In the genomic region with DNA sequence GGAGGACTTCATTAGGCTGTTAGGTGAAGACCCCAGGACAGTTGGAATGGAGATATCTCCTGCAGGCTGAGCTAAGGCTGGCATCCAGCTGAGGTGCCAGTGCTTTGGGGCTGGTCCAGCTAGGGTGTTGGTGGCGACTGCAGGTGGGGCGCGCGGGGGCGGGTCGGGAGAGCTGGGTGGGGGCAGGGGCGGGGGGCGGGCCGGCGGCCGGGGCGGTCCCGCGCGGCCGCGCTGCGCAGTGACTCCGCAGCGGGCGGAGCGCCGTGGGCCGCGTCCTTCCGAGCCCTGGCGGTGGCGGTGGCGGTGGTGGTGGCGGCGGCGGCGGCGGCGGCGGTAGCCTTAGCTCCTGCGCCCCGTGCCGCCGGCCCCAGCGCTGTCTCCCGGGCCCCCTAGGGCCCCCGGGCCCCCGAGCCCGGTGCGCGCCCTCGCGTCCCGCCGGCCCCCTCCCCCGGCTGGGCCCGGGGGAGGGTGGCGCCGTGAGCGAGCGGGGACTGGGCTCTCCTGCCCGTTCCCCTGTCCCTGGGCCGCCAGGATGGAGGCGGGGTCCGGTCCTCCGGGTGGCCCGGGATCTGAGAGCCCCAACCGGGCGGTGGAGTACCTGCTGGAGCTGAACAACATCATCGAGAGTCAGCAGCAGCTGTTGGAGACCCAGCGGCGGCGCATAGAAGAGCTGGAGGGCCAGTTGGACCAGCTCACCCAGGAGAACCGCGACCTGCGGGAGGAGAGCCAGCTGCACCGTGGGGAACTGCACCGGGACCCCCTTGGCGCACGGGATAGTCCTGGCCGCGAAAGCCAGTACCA, we compare ENCODE assay signal across 8 mouse cellular contexts. TPM values are rescaled to one million over a fixed set of nuclear protein-coding genes. Genes with fewer than 3 reads are reported as not detected.
A peak's percentile ranks its signal among the peaks of the same experiment; 100 is the strongest.
DNase-seq lines count a peak whose midpoint lies in the region; ATAC-seq and TF ChIP-seq lines count a peak whose summit lies in the region.

A gene (plus strand): TSS at position 328 of the 801 bp plus-strand sequence.

- WGBS in embryonic facial prominence, embryonic 11.5 days = 11% methylated on average over 15 of the region's 78 CpGs
- 5% methylated on average over 26 of the region's 78 CpGs for WGBS in heart, embryonic 13.5 days
- WGBS in lung, embryonic 15.5 days = 0% methylated on average over 10 of the region's 78 CpGs

- H3K27me3 ChIP-seq in Patski = peaks cover 33% of the 10 kb centered on the region
- H3K27me3 ChIP-seq in embryonic facial prominence, embryonic 11.5 days (ENCODE audit: control insufficient read depth, insufficient read depth, low read length) = peaks cover 35% of the 10 kb centered on the region
- peaks cover 89% of the 10 kb centered on the region for H3K27me3 ChIP-seq in heart, embryonic 13.5 days (replicated peaks)
- H3K27me3 ChIP-seq in lung, embryonic 15.5 days = peaks cover 74% of the 10 kb centered on the region

- H3K4me1 ChIP-seq in embryonic facial prominence, embryonic 11.5 days (ENCODE audit: control insufficient read depth, insufficient read depth, low read length) = no peaks in the 10 kb centered on the region
- H3K4me1 ChIP-seq in heart, embryonic 13.5 days = peaks cover 28% of the 10 kb centered on the region
- H3K4me1 ChIP-seq in lung, embryonic 15.5 days = no peaks in the 10 kb centered on the region

- no peaks in the 10 kb centered on the region for H3K36me3 ChIP-seq in embryonic facial prominence, embryonic 11.5 days (replicated peaks; ENCODE audit: control insufficient read depth, insufficient read depth, low read depth, low read length)
- H3K36me3 ChIP-seq in heart, embryonic 13.5 days = no peaks in the 10 kb centered on the region
- H3K36me3 ChIP-seq in lung, embryonic 15.5 days = no peaks in the 10 kb centered on the region

- ATAC-seq in Patski = peak; percentile 49
- peak; percentile 57; the same call in 1 of the 2 replicates for ATAC-seq in embryonic facial prominence, embryonic 11.5 days (replicated peaks; ENCODE audit: insufficient number of reproducible peaks, low FRiP score, low TSS enrichment, low read depth)
- no peak for ATAC-seq in heart, embryonic 13.5 days (ENCODE audit: extremely low read depth, insufficient number of reproducible peaks, low FRiP score, low TSS enrichment)
- ATAC-seq in lung, embryonic 15.5 days (ENCODE audit: borderline replicate concordance, extremely low read depth, low FRiP score, low TSS enrichment) = peak; percentile 68

- H3K27ac ChIP-seq in embryonic facial prominence, embryonic 11.5 days (replicated peaks; ENCODE audit: low read depth, low read length) = no peak within 1 kb of the TSS
- H3K27ac ChIP-seq in heart, embryonic 13.5 days (replicated peaks) = no peak within 1 kb of the TSS
- no peak within 1 kb of the TSS for H3K27ac ChIP-seq in lung, embryonic 15.5 days

- H3K4me2 ChIP-seq in embryonic facial prominence, embryonic 11.5 days (ENCODE audit: low read depth, low read length) = peak within 1 kb of the TSS; percentile 84
- peak within 1 kb of the TSS; percentile 76 for H3K4me2 ChIP-seq in heart, embryonic 13.5 days
- H3K4me2 ChIP-seq in lung, embryonic 15.5 days = peak within 1 kb of the TSS; percentile 92

- H3K9ac ChIP-seq in embryonic facial prominence, embryonic 11.5 days (replicated peaks; ENCODE audit: low read length) = peak within 1 kb of the TSS; percentile 65
- peak within 1 kb of the TSS; percentile 84 for H3K9ac ChIP-seq in heart, embryonic 13.5 days
- peak within 1 kb of the TSS; percentile 60 for H3K9ac ChIP-seq in lung, embryonic 15.5 days

- peak; percentile 53 for DNase-seq in cerebellum, adult 11-12 months
- DNase-seq in cerebellum, adult 9-10 months = no peak
- DNase-seq in Patski (ENCODE audit: low read depth, low spot score) = no peak
- DNase-seq in embryonic facial prominence, embryonic 11.5 days (ENCODE audit: low spot score) = peak; percentile 21
- DNase-seq in kidney, postnatal 25 days = peak; percentile 29 to 59
- peak; percentile 40 for DNase-seq in retina, postnatal 1 day

- in situ Hi-C loops in Patski (cut with MboI; ENCODE audit: low pct_unique_long_range_greater_than_20kb) = no loop called here

- no peaks in the 10 kb centered on the region for H3K9me3 ChIP-seq in embryonic facial prominence, embryonic 11.5 days (replicated peaks; ENCODE audit: control insufficient read depth, low read length)
- H3K9me3 ChIP-seq in heart, embryonic 13.5 days = no peaks in the 10 kb centered on the region
- H3K9me3 ChIP-seq in lung, embryonic 15.5 days = no peaks in the 10 kb centered on the region

- no peak for TF ChIP-seq CTCF in Patski (IDR thresholded peaks at IDR 0.05)

- peak within 1 kb of the TSS; percentile 60 for H3K4me3 ChIP-seq in embryonic facial prominence, embryonic 11.5 days (ENCODE audit: low read depth, low read length)
- H3K4me3 ChIP-seq in heart, embryonic 13.5 days = peak within 1 kb of the TSS; percentile 69
- peak within 1 kb of the TSS; percentile 62 for H3K4me3 ChIP-seq in lung, embryonic 15.5 days

- POLR2A ChIA-PET in Patski (lab: Charles Lee) = interaction anchor here (0.6 kb wide), 2 partner anchors 13 to 110 kb away, joined by 3 to 4 read pairs; no protein-coding TSS in a partner anchor

- CTCF ChIA-PET in Patski (lab: Charles Lee) = no interaction called here

RNA-seq across cellular contexts. Expression of the gene that starts here (rescaled TPM):
- 15.0 TPM for polyA plus RNA-seq in Patski (2021)
- 2.0 and 2.7 TPM in 2 replicates for polyA plus RNA-seq in embryonic facial prominence, embryonic 11.5 days (2014; fragmentation: Nextera tagmentation; extraction: Ambion mirVana)
- 31.3 and 34.1 TPM in 2 replicates for polyA plus RNA-seq in heart, embryonic 13.5 days (2015; fragmentation: Nextera tagmentation; extraction: Ambion mirVana)
- 3.0 and 3.8 TPM in 2 replicates for polyA plus RNA-seq in lung, embryonic 15.5 days (2015; fragmentation: Nextera tagmentation; extraction: Ambion mirVana)

Comparison
In these comparisons a context has a peak if more than half of its experiments do, and no peak if none do; other contexts are left out.
1. DNase-seq: peak in cerebellum, adult 11-12 months (single experiment), embryonic facial prominence, embryonic 11.5 days (single experiment), kidney, postnatal 25 days (2 of 2) and retina, postnatal 1 day (single experiment); none in cerebellum, adult 9-10 months (single experiment) and Patski (single experiment).
2. Peak in every context shown above with its lines, with median percentiles within 50 percentile points of each other: H3K4me2 ChIP-seq, H3K4me3 ChIP-seq and H3K9ac ChIP-seq.